Mouse (Mus musculus): Measurements from ENCODE around the gene Slco6d1. TPM values are rescaled to one million over a fixed set of nuclear protein-coding genes. Genes with fewer than 3 reads are reported as not detected.

Gene Slco6d1
- total and polyA plus RNA-seq, 3 experiments = not detected

DNA sequence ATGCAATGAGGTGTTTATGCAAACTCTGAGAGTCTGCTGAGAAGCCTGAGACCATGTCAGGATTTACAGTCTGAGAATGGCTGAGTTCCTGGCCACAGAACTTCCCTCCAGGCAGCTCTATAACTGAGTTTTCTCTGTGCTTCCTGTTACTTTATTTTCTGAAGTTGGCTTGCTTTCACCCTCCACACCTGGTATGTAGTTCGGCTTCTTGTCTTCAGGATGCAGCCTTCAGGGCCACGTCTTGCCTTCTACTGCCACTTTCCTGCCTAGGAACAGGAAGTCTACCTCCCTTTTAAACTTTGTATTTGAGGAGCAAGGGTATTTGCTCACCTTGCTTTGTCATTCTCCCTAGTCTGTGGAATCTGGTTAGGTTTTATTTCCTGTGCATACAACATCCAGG, 58.3 kb downstream of the Slco6d1 start (continued):
- TF ChIP-seq MAZ (IDR thresholded peaks at IDR 0.05; ENCODE audit: low read depth, low read length) (no peak), TBP (conservative IDR thresholded peaks at IDR 0.05; ENCODE audit: low read depth, low read length) (no peak)

DNA sequence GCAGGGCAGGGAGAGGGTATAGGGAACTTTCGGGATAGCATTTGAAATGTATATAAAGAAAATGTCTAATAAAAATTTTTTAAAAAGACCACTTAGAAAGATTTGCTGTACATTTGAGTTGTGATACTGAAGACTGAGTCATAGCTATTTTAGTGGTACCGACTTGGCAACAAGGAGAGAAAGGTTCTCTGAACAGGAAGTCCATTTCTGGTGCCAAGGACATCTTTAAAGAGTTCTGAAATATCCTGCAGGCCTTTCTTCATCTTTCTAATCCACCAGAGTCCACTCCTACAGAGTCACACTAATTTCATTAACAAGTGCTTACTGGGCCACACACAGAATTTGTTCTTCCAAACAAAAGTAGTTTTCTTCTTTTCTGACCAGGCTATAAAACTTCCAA, 85.1 kb downstream of the Slco6d1 start:
- Histone ChIP-seq H3K27me3 (replicated peaks) (no peaks in the 10 kb centered on the region), H3K9me3 (replicated peaks; ENCODE audit: low read length) (peaks cover 19% of the 10 kb centered on the region), H3K4me1 (ENCODE audit: control insufficient read depth in 1 of 2, insufficient read depth in 2 of 2) (no peaks in the 10 kb centered on the region), H3K4me2 (ENCODE audit: insufficient read depth, low read depth, poor library complexity, severe bottlenecking) (no peak overlapping the region), H3K9ac (ENCODE audit: insufficient read depth, low read depth) (no peak overlapping the region), H3K4me3 (replicated peaks in 1 of 3; ENCODE audit: low read depth in 2 of 3, low read length in 2 of 3, poor library complexity in 1 of 3) (no peak overlapping the region), H3K79me2 (replicated peaks; ENCODE audit: control insufficient read depth, extremely low read depth, insufficient read depth, poor library complexity, severe bottlenecking) (no peaks in the 10 kb centered on the region), H3K36me3 (replicated peaks in 1 of 2; ENCODE audit: control insufficient read depth in 1 of 2, insufficient read depth in 1 of 2, low read length in 1 of 2) (no peaks in the 10 kb centered on the region), H3K27ac (ENCODE audit: insufficient read depth, low read depth) (no peak overlapping the region)
- TF ChIP-seq PAX5 (IDR thresholded peaks at IDR 0.05; ENCODE audit: low read length) (no peak), CHD2 (IDR thresholded peaks at IDR 0.05; ENCODE audit: low read length) (no peak), MAFK (IDR thresholded peaks at IDR 0.05; ENCODE audit: insufficient replicate concordance, low read length) (no peak), RCOR1 (conservative IDR thresholded peaks at IDR 0.05; ENCODE audit: low read depth, low read length) (no peak), IRF4 (IDR thresholded peaks at IDR 0.05; ENCODE audit: low read depth, low read length) (no peak), ELF1 (IDR thresholded peaks at IDR 0.05; ENCODE audit: low read depth, low read length) (no peak), ETS1 (conservative IDR thresholded peaks at IDR 0.05; ENCODE audit: low read depth, low read length) (no peak), JUN (IDR thresholded peaks at IDR 0.05; ENCODE audit: insufficient read depth, low read depth, low read length) (no peak), MYC (IDR thresholded peaks at IDR 0.05; ENCODE audit: low read depth, low read length) (no peak), SMC3 (IDR thresholded peaks at IDR 0.05; ENCODE audit: low read depth, low read length) (no peak)
- dilution Hi-C loops (cut with MboI; ENCODE audit: extremely low pct_ligation_motif_present, extremely low pct_unique_long_range_greater_than_20kb, low sequenced_read_pairs) (no loop called here), in situ Hi-C loops (cut with MboI; ENCODE audit: low pct_ligation_motif_present, low pct_unique_long_range_greater_than_20kb, low sequenced_read_pairs) (no loop called here)
- DNase-seq (ENCODE audit: extremely low read depth) = no peak

DNA sequence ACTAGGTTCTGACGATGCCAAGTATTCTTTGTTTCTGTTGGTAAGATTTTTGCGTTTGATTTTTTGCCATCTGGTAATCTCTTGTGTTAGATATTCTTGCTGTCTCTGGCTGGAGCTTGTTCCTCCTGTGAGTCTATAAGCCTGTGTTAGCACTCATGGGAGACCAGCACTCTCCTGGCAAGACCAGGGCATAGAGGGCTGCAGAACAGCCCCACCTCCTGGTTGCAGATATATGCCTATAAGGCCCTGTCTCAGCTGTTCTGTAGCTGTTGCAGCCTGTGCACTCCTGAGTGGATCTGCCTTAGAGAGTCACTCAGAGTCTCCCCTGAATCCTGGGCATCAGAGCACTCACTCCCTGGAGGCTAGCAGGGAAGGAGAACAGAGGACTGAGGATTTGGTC, 102.1 kb downstream of the Slco6d1 start:
- no peak overlapping the region for H3K4me2 ChIP-seq (ENCODE audit: insufficient read depth, low read depth, poor library complexity, severe bottlenecking)
- no peak overlapping the region for H3K27ac ChIP-seq (ENCODE audit: insufficient read depth, low read depth)
- DNase-seq (ENCODE audit: extremely low read depth) = no peak
- peaks cover 27% of the 10 kb centered on the region for H3K9me3 ChIP-seq (replicated peaks; ENCODE audit: low read length)
- H3K4me1 ChIP-seq (ENCODE audit: control insufficient read depth in 1 of 2, insufficient read depth in 2 of 2) = no peaks in the 10 kb centered on the region
- no peak overlapping the region for H3K9ac ChIP-seq (ENCODE audit: insufficient read depth, low read depth)
- H3K36me3 ChIP-seq (replicated peaks in 1 of 2; ENCODE audit: control insufficient read depth in 1 of 2, insufficient read depth in 1 of 2, low read length in 1 of 2) = no peaks in the 10 kb centered on the region
- dilution Hi-C loops (cut with MboI; ENCODE audit: extremely low pct_ligation_motif_present, extremely low pct_unique_long_range_greater_than_20kb, low sequenced_read_pairs) = no loop called here
- in situ Hi-C loops (cut with MboI; ENCODE audit: low pct_ligation_motif_present, low pct_unique_long_range_greater_than_20kb, low sequenced_read_pairs) = no loop called here
- no peaks in the 10 kb centered on the region for H3K79me2 ChIP-seq (replicated peaks; ENCODE audit: control insufficient read depth, extremely low read depth, insufficient read depth, poor library complexity, severe bottlenecking)
- no peak for TF ChIP-seq CHD2 (IDR thresholded peaks at IDR 0.05; ENCODE audit: low read length)
- TF ChIP-seq TCF12 (IDR thresholded peaks at IDR 0.05; ENCODE audit: low read depth, low read length) = no peak
- no peak for TF ChIP-seq E2F4 (IDR thresholded peaks at IDR 0.05; ENCODE audit: insufficient replicate concordance, low read depth, low read length)
- TF ChIP-seq POLR2A (IDR thresholded peaks at IDR 0.05; ENCODE audit: low read depth, low read length) = no peak
- no peak for TF ChIP-seq CHD1 (IDR thresholded peaks at IDR 0.05; ENCODE audit: low read depth, low read length)
- TF ChIP-seq MAFK (IDR thresholded peaks at IDR 0.05; ENCODE audit: insufficient replicate concordance, low read length) = no peak
- no peak for TF ChIP-seq KAT2A (IDR thresholded peaks at IDR 0.05; ENCODE audit: insufficient replicate concordance, low read length)
- TF ChIP-seq ETS1 (conservative IDR thresholded peaks at IDR 0.05; ENCODE audit: low read depth, low read length) = no peak
- no peak for TF ChIP-seq ZC3H11A (IDR thresholded peaks at IDR 0.05; ENCODE audit: low read depth, low read length)
- no peak for TF ChIP-seq BHLHE40 (IDR thresholded peaks at IDR 0.05; ENCODE audit: low read depth, low read length)
- no peak for TF ChIP-seq NRF1 (IDR thresholded peaks at IDR 0.05; ENCODE audit: low read depth, low read length)
- TF ChIP-seq USF2 (conservative IDR thresholded peaks at IDR 0.05; ENCODE audit: low read depth, low read length) = no peak
- no peak for TF ChIP-seq MYC (IDR thresholded peaks at IDR 0.05; ENCODE audit: low read depth, low read length)
- TF ChIP-seq TBP (conservative IDR thresholded peaks at IDR 0.05; ENCODE audit: low read depth, low read length) = no peak
- no peak for TF ChIP-seq MEF2A (IDR thresholded peaks at IDR 0.05; ENCODE audit: borderline replicate concordance, low read depth, low read length)
- no peak for TF ChIP-seq ZMIZ1 (IDR thresholded peaks at IDR 0.05; ENCODE audit: low read depth, low read length)
- no peak for TF ChIP-seq MXI1 (IDR thresholded peaks at IDR 0.05; ENCODE audit: low read depth, low read length)
- H3K4me3 ChIP-seq (replicated peaks in 1 of 3; ENCODE audit: low read depth in 2 of 3, low read length in 2 of 3, poor library complexity in 1 of 3) = no peak overlapping the region
- H3K27me3 ChIP-seq (replicated peaks) = no peaks in the 10 kb centered on the region
